Mouse (Mus musculus): ENCODE results near the gene Elk3.
"Not testable (repeated sequence)": the region's sequence is repeated elsewhere in the genome, so short reads cannot be mapped to it uniquely, and the experiment has no call there.

The Elk3 gene

GRCm38 (mm10) chr10:93310721-93311411, at the start of gene Elk3:
Gene Elk3 (minus strand): TSS chr10:93311135.
- peak; percentile 80 for DNase-seq

GRCm38 (mm10) chr10:93360623-93361022, 49.7 kb upstream of the Elk3 start:
- DNase-seq: no peak

- not testable (repeated sequence) for DNase-seq
Observed at GRCm38 (mm10) chr10:93360190-93360589, 49.3 kb upstream of the Elk3 start.

- DNase-seq: no peak
Observed at GRCm38 (mm10) chr10:93359339-93359863, 48.5 kb upstream of the Elk3 start.

GRCm38 (mm10) chr10:93358878-93359277, 47.9 kb upstream of the Elk3 start:
- no peak for DNase-seq

GRCm38 (mm10) chr10:93357162-93357561, 46.2 kb upstream of the Elk3 start:
- DNase-seq: no peak

- DNase-seq: no peak
Observed at GRCm38 (mm10) chr10:93356122-93356521, 45.2 kb upstream of the Elk3 start.

- peak; percentile 24 for DNase-seq
Observed at GRCm38 (mm10) chr10:93355276-93355927, 44.5 kb upstream of the Elk3 start.

GRCm38 (mm10) chr10:93353545-93354326, 42.8 kb upstream of the Elk3 start:
- no peak for DNase-seq

GRCm38 (mm10) chr10:93347918-93348505, 37.1 kb upstream of the Elk3 start:
- DNase-seq: no peak

- peak; percentile 32 for DNase-seq
Observed at GRCm38 (mm10) chr10:93347387-93347786, 36.5 kb upstream of the Elk3 start.

- DNase-seq: no peak
Observed at GRCm38 (mm10) chr10:93346208-93346936, 35.4 kb upstream of the Elk3 start.

GRCm38 (mm10) chr10:93345497-93345896, 34.6 kb upstream of the Elk3 start:
- no peak for DNase-seq

- no peak for DNase-seq
Observed at GRCm38 (mm10) chr10:93343469-93343868, 32.5 kb upstream of the Elk3 start.

- no peak for DNase-seq
Observed at GRCm38 (mm10) chr10:93342986-93343385, 32.1 kb upstream of the Elk3 start.

- no peak for DNase-seq
Observed at GRCm38 (mm10) chr10:93338526-93338925, 27.6 kb upstream of the Elk3 start.

GRCm38 (mm10) chr10:93336462-93336931, 25.6 kb upstream of the Elk3 start:
- peak; percentile 30 for DNase-seq

GRCm38 (mm10) chr10:93335828-93336461, 25.0 kb upstream of the Elk3 start:
- peak; percentile 81 for DNase-seq

GRCm38 (mm10) chr10:93335001-93335400, 24.1 kb upstream of the Elk3 start:
- no peak for DNase-seq

- no peak for DNase-seq
Observed at GRCm38 (mm10) chr10:93333239-93333638, 22.3 kb upstream of the Elk3 start.

- DNase-seq: no peak
Observed at GRCm38 (mm10) chr10:93332261-93332809, 21.4 kb upstream of the Elk3 start.

Data from kidney, postnatal 14 days (tissue).